Mouse (Mus musculus): Measurements from ENCODE around the gene Tnpo2.
"Not testable (repeated sequence)": the region's sequence is repeated elsewhere in the genome, so short reads cannot be mapped to it uniquely, and the experiment has no call there.

Tnpo2 gene

DNA sequence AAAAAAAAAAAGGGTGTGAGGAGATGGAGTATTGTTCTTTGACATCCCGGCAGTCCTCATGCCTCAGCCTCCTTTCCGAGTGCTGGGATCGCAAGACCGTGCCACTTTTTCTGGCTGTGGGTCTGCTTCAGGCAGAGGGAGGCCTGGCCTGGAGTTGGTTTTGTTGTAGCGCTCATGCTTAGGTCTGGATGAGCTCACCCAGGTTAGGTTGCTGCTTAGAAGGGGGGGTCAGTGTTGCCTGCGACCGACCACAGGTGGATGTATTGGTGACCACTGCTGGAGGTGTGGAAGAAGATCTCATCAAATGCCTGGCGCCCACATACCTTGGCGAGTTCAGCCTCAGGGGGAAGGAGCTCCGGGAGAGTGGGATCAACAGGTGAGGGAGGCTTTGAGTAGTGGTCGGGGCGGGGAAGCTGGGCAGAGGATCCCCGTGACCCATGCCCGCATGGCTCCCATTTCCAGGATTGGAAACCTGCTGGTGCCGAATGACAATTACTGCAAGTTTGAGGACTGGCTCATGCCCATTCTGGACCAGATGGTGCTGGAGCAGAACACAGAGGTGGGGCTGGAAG lies 36.4 kb downstream of the Tnpo2 start:
- no peak for DNase-seq (ENCODE audit: low spot score)

- no peak for DNase-seq (ENCODE audit: low spot score)
These were observed 37.5 kb downstream of the Tnpo2 start for GRCm38 (mm10) chr8:85074167-85074566.

- no peak for DNase-seq (ENCODE audit: low spot score)
These were observed 37.9 kb downstream of the Tnpo2 start for GRCm38 (mm10) chr8:85074617-85075016.

GRCm38 (mm10) chr8:85076001-85076400 lies 39.3 kb downstream of the Tnpo2 start:
- no peak for DNase-seq (ENCODE audit: low spot score)

- peak; percentile 83 for DNase-seq (ENCODE audit: low spot score)
These were observed 40.3 kb downstream of the Tnpo2 start for GRCm38 (mm10) chr8:85076993-85077392.

DNA sequence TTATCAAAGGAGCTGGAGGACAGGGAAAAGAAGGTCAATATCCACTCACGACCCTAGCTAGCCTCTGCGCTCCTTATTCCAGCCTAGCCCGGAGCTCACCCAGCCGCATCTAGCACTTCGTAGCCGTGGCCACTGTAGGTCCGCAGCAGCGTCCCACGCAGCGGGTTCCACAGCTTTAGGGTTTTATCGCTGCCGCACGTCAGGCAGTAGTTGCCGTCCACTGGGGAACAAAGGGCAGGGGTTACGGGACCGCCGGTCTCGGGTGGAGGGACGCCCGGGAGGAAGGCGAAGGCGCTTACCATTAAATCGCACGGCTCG lies 43.5 kb downstream of the Tnpo2 start:
- DNase-seq (ENCODE audit: low spot score), result no peak

- no peak for DNase-seq (ENCODE audit: low spot score)
These were observed 44.0 kb downstream of the Tnpo2 start, which contains the start of gene Wdr83os for GRCm38 (mm10) chr8:85080532-85081215. TSS of gene Wdr83os (plus strand) at chr8:85080740.

DNA sequence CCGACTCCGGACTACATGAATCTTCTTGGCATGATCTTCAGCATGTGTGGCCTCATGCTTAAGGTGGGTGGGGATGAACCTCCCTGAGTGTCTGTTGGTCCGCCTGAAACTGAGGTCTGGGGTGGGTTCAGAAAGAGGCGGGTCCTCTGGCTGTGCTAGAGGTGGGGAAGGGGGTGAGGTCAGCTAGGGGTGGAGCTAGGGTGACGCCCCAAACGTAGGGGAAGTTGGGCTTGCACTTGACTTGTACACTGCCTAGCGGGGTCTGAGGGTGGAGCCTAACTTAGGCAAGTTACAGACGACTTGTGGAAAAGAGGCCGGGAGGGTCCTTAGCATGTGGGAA lies 44.5 kb downstream of the Tnpo2 start, which contains the start of gene Wdr83:
TSS of gene Wdr83 (minus strand) at position 91 of the 340 bp plus-strand sequence.
- DNase-seq (ENCODE audit: low spot score), result no peak

DNA sequence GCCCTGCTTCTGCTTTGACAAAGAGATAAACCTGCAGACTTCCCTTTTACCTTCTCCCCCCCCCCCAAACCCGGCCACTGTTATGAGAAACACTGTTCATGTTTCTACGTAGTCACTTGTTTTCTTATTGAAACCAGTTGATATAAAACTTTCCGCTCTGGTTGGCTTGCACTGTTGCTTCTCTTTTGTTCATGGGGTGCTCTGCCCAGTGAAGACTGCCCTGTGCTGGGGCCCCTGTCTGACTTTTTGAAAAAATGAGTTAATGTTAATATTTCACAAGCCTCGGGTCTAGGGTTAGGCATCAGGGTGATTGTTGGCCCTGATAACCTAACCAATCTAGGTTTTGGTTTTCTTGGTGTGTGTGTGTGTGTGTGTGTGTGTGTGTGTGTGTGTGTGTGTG lies 45.5 kb downstream of the Tnpo2 start:
- DNase-seq (ENCODE audit: low spot score), result not testable (repeated sequence)

DNA sequence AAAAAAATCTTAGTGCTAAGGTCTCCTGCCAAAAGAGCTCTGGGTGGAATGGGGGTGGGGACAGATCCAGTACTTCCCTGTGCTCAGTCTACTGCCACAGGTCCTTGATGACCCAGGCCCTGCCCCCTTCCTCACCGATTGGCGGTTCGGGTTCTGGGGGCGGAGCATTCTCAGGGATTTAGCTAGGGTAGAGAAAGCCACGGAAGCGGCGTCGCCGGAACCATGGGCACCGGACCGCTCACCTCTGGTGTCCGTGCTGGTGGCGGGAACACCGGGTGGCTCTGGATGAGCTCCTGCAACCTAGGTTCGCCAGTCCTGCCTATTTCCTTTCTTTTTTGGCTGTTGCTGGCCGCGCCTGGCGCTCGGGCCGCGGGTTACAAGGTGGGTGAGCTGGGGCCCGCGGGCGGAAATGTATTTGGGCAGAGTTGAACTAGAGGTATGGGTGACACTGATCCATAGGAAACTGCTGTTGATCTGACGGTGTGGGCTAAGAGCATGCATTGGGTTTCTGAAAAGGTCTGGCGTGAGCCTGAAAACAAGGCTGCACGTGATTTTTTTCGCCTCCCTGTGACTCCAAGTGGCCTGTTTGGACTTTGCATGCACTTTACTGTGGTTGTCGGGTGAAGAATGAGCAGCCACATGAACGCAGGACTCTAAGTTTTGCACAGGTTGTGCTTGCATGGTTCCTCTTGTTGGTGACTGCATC lies 46.5 kb downstream of the Tnpo2 start, which contains the start of gene Man2b1:
TSS of gene Man2b1 (plus strand) at position 163 of the 706 bp plus-strand sequence.
- DNase-seq (ENCODE audit: low spot score), result peak; percentile 69

DNA sequence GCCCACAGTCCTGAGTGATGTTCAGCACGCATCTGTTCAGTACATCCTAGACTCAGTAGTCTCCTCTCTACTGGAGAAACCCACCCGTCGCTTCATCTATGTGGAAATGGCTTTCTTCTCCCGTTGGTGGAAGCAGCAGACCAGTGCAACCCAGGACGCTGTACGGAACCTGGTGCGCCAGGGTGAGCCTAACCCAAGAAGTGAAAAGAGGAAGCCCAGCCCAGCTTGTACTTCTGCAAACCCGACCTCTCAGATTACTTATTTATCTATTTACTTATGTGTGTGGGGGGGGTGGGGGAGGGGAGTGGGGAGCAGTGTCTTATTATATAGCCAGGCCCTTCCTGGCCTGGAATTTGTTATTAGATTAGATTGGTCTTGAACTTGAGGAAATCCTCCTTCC lies 47.9 kb downstream of the Tnpo2 start:
- no peak for DNase-seq (ENCODE audit: low spot score)

DNA sequence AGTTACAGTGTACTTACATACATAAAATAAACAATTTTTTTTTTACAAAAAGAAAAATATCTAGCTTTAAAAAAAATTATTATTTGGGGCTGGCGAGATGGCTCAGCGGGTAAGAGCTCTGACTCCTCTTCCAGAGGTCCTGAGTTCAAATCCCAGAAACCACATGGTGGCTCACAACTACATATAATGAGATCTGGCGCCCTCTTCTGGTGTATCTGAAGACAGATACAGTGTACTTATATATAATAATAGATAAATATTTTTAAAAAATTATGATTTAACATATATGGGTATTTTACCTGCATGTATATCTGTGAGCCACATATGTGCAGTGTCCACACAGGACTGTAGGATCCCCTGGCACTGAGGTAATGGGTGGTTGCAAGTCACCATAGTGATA lies 49.5 kb downstream of the Tnpo2 start:
- DNase-seq (ENCODE audit: low spot score), result no peak

DNA sequence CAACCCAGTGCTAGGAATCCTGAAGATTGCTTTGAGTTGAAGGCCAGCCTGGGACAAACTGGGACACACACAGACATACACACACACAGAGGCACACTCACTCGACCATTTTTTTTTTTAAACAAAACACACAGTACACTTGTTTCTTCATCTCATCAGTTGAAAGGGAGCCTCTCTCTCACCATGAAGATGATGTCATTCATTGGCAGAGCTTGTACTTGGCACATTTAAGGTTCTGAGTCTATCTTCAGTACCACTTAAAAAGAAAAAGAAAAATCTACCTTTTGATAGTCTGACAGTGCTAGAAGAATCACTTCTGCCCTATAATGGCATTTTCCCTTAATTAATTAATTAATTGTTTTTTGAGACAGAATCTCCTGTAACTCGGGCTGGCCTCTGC lies 52.1 kb downstream of the Tnpo2 start:
- DNase-seq (ENCODE audit: low spot score), result no peak

DNA sequence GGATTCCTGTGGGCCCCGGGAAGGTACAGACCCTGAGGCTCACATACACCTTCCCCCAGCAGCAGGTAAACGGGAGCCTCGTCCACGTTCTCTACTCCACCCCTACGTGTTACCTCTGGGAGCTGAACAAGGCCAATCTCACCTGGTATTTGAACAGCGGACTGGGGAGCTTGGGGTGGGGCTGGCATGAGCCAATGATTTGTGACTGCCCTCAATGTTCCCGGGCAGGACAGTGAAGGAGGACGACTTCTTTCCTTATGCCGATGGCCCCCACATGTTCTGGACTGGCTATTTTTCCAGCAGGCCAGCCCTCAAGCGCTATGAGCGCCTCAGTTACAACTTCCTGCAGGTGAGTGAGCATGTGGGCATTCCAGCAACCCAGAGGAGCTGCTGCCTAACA lies 54.1 kb downstream of the Tnpo2 start:
- DNase-seq (ENCODE audit: low spot score), result no peak

GRCm38 (mm10) chr8:85091526-85092090 lies 54.9 kb downstream of the Tnpo2 start:
- DNase-seq (ENCODE audit: low spot score), result no peak

DNA sequence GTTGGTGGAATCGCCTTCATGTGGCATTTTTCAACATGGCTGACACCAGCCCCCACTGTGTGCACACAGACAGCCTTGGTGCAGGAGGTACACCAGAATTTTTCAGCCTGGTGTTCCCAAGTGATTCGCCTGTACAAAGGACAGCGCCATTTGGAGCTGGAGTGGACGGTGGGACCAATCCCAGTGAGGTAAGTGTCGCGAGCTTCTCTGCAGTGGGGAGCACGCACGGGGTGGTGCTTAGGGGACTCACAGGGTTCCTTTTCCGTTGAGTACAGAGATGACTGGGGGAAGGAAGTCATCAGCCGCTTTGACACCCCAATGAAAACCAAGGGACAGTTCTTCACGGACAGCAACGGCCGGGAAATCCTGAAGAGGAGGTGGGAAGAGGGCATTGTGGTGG lies 58.3 kb downstream of the Tnpo2 start:
- no peak for DNase-seq (ENCODE audit: low spot score)

DNA sequence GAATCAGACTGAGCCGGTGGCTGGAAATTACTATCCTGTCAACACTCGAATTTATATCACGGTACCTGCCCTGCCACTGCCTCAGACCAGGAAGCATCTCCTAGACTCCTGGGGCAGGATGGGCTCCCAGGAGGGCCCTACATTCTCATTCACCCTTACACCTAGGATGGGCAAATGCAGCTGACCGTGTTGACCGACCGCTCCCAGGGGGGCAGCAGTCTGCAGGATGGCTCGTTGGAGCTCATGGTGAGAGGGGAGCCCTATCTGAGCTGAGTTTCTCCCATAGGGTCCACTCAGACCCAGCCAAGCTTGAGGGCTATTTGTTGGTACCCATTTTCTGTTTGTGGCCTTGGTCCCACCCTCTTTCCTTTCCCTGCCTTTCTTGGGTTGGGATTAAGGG lies 58.9 kb downstream of the Tnpo2 start:
- no peak for DNase-seq (ENCODE audit: low spot score)

GRCm38 (mm10) chr8:85096196-85096595 lies 59.5 kb downstream of the Tnpo2 start:
- DNase-seq (ENCODE audit: low spot score), result no peak

DNA sequence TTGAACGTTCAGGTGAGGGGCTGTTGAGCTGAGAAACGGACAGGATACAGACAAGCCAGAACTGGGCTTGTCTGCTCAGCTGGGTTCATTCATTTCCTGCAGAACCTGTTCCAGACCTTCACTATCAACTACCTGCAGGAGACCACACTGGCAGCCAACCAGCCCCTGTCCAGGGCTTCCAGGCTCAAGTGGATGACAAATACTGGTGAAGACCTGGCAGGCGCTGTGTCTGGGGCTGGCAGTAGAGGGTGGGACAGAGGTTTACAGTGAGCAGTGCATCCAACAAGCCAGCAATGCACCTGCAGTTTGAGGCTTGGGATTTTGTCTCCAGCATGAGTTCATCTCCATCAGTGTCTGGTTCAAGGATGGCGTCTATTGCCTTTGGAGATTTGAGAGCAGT lies 60.1 kb downstream of the Tnpo2 start:
- DNase-seq (ENCODE audit: low spot score), result no peak

DNA sequence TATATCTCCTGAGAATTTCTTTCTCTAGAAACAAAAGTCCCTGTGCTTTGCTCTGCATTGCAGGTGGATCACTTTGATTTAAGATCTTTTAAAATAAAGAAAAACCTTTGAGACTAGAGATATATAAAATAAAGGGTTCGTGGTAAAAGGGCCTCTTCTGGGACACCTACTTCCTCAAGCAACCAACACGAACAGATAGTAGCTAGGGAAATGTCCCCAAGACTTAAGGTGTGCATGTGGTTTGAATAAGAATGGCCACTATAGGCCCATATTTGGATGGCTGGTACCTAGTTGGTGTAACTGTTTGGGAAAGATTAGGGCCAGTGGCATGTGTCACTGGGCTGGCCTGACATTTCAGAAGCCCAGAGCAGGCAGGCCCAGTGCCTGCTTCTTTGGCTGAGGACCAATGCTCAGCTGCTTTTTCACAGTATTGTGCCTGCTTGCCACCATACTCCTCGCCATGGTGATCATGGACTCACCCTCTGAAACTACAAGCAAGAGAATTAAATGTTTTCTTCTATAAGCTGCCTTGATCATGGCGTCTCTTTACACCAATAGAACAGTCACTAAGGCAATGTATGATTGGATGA lies 63.5 kb downstream of the Tnpo2 start:
- no peak for DNase-seq (ENCODE audit: low spot score)

Measured in layer of hippocampus, adult 9-10 months (tissue).